Mouse (Mus musculus) liver, embryonic 16.5 days (tissue): ENCODE data around the gene Ror2. TPM values are rescaled to one million over a fixed set of nuclear protein-coding genes. Genes with fewer than 3 reads are reported as not detected.

Source experiments
- ATAC-seq: fragments of 200-750 bp; cut with Nextera tagmentation; 2 replicates; pipeline ENCODE4 v1.8.0; 2017; ENCODE audit warnings: low read depth, mild to moderate bottlenecking, moderate number of reproducible peaks, moderate library complexity
- H3K27ac ChIP-seq: fragments of 300-500 bp; sonication (generic); 2 replicates; pipeline ENCODE4 v1.5.1; 2014; ENCODE audit warnings: mild to moderate bottlenecking, low read length
- H3K27me3 ChIP-seq: fragments of 300-500 bp; sonication (generic); 2 replicates; pipeline ENCODE4 v1.6.1; 2014; ENCODE audit warnings: low read depth, low read length, mixed read lengths; ENCODE audit not compliant: control insufficient read depth, insufficient read depth
- H3K36me3 ChIP-seq: fragments of 300-500 bp; sonication (generic); 2 replicates; pipeline ENCODE4 v1.6.1; 2014; ENCODE audit warnings: mild to moderate bottlenecking; ENCODE audit not compliant: control insufficient read depth, insufficient read depth
- H3K4me1 ChIP-seq: fragments of 300-500 bp; sonication (generic); 2 replicates; pipeline ENCODE4 v1.6.1; 2014; ENCODE audit warnings: low read depth, low read length, mixed read lengths; ENCODE audit not compliant: control insufficient read depth
- H3K4me2 ChIP-seq: fragments of 300-500 bp; sonication (generic); 2 replicates; pipeline ENCODE4 v1.6.1; 2014; ENCODE audit warnings: low read depth, low read length, mixed read lengths
- H3K4me3 ChIP-seq: fragments of 300-500 bp; sonication (generic); 2 replicates; pipeline ENCODE4 v1.5.1; 2014; ENCODE audit warnings: low read depth, mild to moderate bottlenecking, low read length
- H3K9ac ChIP-seq: fragments of 300-500 bp; sonication (generic); 2 replicates; pipeline ENCODE4 v1.6.1; 2014; ENCODE audit warnings: low read depth, low read length
- H3K9me3 ChIP-seq: fragments of 300-500 bp; sonication (generic); replicated peaks from 2 replicates; pipeline ENCODE4 v1.6.1; 2016; ENCODE audit warnings: low read length; ENCODE audit not compliant: control insufficient read depth
- WGBS: fragments of 180-500 bp; shearing (Covaris S2); extraction: QIAGEN DNeasy Blood & Tissue Kit; methylation state at CpG from one replicate; pipeline ENCODE4 v1.1.7; 2014; ENCODE audit not compliant: insufficient replicate concordance; 5-methylcytosine and 5-hydroxymethylcytosine counted together
- polyA plus RNA-seq: library from polyadenylated mRNA; unstranded; fragments of >200 nt; fragmentation: Nextera tagmentation; extraction: Ambion mirVana; gene quantifications from 2 replicates; pipeline ENCODE4 v1.2.1, GENCODE M21; 2015

Gene Ror2
- polyA plus RNA-seq, 1 experiment from 2014 or later, result 0.24 TPM

DNA sequence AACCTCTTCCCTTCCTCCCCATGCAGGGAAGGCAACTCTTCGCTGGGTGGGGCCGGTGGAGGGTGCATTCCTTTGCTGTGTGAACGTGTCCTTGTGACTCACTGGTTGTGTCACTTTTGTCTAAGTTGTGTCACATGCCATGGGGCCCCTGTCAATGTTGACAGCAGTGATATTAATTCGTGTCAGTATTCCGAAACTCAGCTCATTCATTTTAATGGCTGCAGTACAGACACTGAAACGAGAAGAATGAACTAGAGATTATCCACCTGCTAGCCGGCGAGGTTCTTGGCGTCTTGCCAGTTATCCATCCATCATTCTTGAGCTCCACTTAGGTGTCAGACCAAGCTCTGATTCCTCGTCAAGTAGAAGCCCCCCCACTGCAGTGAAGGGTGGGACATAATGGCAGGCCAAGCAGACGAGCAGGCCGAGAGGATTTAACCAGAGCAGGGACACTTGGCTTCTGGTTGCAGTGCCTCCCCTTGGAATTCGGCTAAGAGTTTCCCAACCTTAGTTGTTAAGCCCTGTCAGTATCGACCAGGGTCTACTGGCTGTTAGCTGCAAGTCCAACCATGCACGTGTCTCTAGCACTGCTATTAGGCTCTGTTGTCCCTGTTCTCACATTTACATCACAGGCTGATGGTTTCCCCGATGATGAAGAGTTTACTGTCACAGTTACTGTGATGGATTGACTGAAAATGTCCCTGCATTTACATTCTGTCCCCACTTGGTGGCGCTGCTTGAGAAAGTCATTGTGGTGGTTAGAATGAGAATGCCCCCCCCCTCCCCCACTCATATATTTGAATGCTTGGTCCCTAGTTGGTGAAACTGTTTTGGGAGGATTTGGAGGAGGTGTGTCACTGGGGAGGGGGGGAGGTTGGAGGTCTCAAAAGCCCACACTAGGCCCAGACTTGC, 185.9 kb downstream of the Ror2 start:
- Histone ChIP-seq H3K9me3 (no peaks in the 10 kb centered on the region), H3K36me3 (no peaks in the 10 kb centered on the region), H3K27ac (no peak overlapping the region), H3K4me3 (no peak overlapping the region), H3K27me3 (no peaks in the 10 kb centered on the region), H3K9ac (no peak overlapping the region), H3K4me1 (no peaks in the 10 kb centered on the region; the same call in 1 of the 2 replicates), H3K4me2 (no peak overlapping the region)
- WGBS, result 50% methylated on average over 17 of the region's 17 CpGs
- ATAC-seq, result no peak

DNA sequence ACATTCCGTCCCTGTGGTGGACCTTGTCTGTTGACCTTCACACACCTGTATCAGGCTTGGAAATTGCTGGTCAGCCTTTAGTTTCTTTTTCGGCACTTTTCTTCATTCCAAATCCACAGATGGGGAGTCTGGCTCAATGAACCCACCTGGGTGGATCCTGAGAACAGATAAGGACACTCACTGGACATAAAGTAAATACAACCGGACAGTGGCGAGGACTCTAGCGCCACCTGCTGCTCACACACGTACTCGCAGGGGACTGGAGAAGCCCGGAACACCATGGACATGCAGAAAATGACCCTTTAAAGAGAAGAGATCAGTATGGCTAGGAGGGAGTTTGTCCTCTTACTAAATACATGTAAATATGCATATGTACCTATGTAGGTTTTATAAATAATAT, 189.3 kb downstream of the Ror2 start:
- Histone ChIP-seq H3K4me3 (no peak overlapping the region), H3K27ac (no peak overlapping the region), H3K4me2 (no peak overlapping the region), H3K9ac (no peak overlapping the region), H3K9me3 (no peaks in the 10 kb centered on the region), H3K36me3 (no peaks in the 10 kb centered on the region), H3K4me1 (no peaks in the 10 kb centered on the region; the same call in 1 of the 2 replicates), H3K27me3 (no peaks in the 10 kb centered on the region)
- WGBS, result 10% methylated on average over 8 of the region's 8 CpGs
- no peak for ATAC-seq

DNA sequence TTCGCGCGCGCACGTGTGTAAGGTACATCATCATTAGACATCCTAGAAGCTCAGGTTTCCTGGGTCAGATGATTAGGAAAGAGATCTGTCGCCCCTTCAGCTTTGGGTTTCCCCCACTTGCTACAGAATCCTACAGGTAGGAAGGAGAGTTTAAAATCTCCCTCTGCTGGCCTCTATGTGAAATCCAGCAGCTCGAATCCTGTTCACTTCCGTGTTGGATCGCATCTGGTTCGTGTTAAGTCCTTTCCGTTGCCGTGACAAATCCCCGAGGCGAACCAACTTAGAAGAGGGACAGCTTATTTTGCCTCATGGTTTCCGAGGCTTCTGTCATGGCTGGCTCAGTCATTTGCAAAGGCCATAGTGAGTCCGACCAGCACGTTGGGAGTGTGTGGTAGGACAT, 190.7 kb downstream of the Ror2 start:
- Histone ChIP-seq H3K27ac (no peak overlapping the region), H3K36me3 (no peaks in the 10 kb centered on the region), H3K4me3 (no peak overlapping the region), H3K27me3 (no peaks in the 10 kb centered on the region), H3K4me2 (no peak overlapping the region), H3K9ac (no peak overlapping the region), H3K4me1 (no peaks in the 10 kb centered on the region; the same call in 1 of the 2 replicates), H3K9me3 (no peaks in the 10 kb centered on the region)
- 71% methylated on average over 17 of the region's 17 CpGs for WGBS
- no peak for ATAC-seq

DNA sequence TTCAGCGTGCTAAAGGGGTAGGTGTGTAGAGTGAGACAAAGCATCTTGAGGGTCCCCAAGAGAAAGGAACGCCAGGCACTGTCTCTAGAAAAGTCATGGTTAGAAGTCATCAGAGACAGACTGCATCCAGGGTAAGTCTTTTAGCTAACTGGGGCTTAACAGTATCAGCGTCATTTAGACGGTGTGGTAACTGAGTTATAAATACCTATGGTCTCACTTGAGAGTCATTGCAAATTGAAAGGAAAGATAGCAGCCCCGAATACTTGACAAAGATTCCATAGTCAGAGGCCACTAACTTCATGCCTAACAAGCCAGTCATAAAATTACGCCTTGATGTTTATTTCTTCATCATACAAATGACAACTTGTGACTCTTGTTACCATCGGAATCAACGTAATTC, 191.3 kb downstream of the Ror2 start:
- Histone ChIP-seq H3K27ac (no peak overlapping the region), H3K9me3 (no peaks in the 10 kb centered on the region), H3K4me1 (no peaks in the 10 kb centered on the region; the same call in 1 of the 2 replicates), H3K9ac (no peak overlapping the region), H3K27me3 (no peaks in the 10 kb centered on the region), H3K4me3 (no peak overlapping the region), H3K36me3 (no peaks in the 10 kb centered on the region), H3K4me2 (no peak overlapping the region)
- WGBS, result 65% methylated on average over 8 of the region's 8 CpGs
- ATAC-seq, result no peak

DNA sequence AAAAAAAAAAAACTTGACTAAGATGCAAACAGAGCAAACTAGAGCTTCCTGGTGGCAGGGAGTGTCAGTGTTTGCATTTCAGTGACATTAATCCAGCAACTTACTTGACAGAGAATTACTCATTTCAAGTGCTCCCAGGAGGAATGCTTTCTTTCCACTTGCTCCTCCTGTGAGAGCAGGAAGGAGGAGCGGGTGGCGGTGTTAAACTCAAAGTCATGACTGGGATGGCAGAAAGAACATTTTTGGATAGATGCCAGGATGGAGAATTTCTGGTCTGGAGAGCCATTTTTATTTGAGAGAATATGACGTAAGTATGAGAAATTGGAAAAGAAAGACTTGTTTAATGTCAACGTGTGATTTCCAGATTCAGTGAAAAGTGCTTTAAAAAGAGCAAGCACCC, 192.5 kb downstream of the Ror2 start:
- no peak overlapping the region for H3K9ac ChIP-seq
- no peaks in the 10 kb centered on the region for H3K9me3 ChIP-seq
- 67% methylated on average over 4 of the region's 4 CpGs for WGBS
- H3K27me3 ChIP-seq, result no peaks in the 10 kb centered on the region
- H3K4me2 ChIP-seq, result no peak overlapping the region
- no peaks in the 10 kb centered on the region for H3K36me3 ChIP-seq
- H3K27ac ChIP-seq, result no peak overlapping the region
- H3K4me1 ChIP-seq, result no peaks in the 10 kb centered on the region; the same call in 1 of the 2 replicates
- H3K4me3 ChIP-seq, result no peak overlapping the region
- ATAC-seq, result no peak

DNA sequence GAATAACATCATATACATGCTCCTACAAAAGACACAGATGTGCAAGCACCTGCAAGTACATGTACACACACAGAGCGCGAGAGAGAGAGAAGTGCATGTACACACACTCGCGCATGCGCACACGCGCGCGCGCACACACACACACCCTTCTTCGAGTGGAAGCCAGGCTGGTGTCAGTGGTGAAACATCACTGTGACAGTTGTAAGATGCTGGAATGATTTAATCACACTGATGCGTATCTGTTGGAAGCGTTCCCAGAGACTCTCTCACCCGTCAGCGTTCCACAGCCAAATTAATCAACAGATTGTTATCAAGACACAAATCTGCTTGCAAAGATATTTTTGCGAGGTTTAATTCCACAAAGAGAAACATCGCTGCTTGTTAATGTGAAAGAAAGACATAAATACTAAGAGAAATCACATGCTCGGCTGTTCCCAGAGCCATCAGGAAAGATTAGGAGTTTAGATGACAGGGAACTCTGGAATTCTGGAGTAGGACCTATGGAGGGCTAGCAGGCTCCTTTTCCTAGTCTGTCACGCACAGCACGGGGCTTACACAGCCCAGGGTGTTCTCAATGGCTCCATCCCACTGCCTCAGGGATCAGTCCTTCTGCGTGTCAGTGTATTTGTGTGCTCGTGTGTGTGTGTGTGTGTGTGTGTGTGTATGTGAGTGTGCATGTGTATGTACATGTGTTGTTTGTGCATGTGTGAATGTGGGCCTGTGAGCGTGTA, 199.2 kb downstream of the Ror2 start:
- Histone ChIP-seq H3K27me3 (no peaks in the 10 kb centered on the region), H3K9me3 (no peaks in the 10 kb centered on the region), H3K27ac (no peak overlapping the region), H3K4me2 (no peak overlapping the region), H3K4me1 (no peaks in the 10 kb centered on the region), H3K4me3 (no peak overlapping the region), H3K36me3 (no peaks in the 10 kb centered on the region), H3K9ac (no peak overlapping the region)
- 81% methylated on average over 23 of the region's 23 CpGs for WGBS
- no peak for ATAC-seq

DNA sequence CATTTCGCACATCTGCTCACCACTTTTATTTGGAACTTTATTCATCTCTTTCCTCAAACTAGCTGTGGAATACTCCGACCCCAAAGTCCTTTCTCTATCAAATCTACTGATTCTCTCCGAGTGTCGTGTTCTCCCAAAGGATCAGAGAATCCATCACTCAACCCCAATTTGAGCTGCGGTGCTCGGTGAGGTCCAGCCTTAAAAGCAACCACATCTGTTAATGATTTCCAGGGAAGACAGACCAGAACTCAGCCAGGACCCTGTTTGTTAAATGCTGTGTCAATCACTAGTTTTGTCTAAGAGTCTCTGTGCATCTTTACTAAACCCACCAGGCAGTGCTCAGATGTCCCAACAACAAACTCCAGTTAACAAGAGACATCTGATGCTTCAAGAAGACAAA, 204.1 kb downstream of the Ror2 start:
- no peaks in the 10 kb centered on the region for H3K36me3 ChIP-seq
- no peaks in the 10 kb centered on the region for H3K9me3 ChIP-seq
- H3K27ac ChIP-seq, result no peak overlapping the region
- no peaks in the 10 kb centered on the region for H3K4me1 ChIP-seq
- ATAC-seq, result no peak
- WGBS, result 66% methylated on average over 6 of the region's 6 CpGs
- no peaks in the 10 kb centered on the region for H3K27me3 ChIP-seq
- H3K9ac ChIP-seq, result no peak overlapping the region
- H3K4me3 ChIP-seq, result no peak overlapping the region
- no peak overlapping the region for H3K4me2 ChIP-seq

DNA sequence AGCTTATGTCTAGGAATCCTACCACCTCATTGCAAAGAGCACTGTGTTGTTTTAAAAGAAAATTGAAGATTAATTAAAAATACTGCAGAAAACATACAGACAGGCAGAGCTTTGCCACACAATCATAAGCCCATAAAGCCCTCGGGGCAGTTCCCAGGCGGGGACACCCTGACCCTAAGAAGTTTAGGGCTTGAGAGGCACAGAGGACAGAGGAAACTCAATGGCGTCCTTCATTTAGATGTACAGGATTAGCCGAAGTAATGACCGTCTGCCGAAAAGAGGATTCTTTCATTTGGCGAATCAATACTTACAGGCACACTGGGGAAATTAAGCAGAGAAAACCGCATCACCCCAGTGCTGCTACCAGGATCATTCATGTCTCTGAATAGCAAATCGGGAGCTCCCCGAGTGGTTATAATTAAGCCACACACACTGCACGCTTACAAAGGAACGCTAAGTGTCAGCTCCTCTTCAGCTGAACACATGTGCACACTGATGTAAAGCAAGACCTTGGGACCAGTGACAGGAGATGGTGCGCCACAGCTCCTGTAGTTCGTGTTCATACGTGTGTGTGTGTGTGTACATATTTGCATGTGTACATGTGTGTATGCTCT, 208.1 kb downstream of the Ror2 start:
- Histone ChIP-seq H3K36me3 (no peaks in the 10 kb centered on the region), H3K4me2 (no peak overlapping the region), H3K4me3 (no peak overlapping the region), H3K9me3 (no peaks in the 10 kb centered on the region), H3K27ac (no peak overlapping the region), H3K4me1 (no peaks in the 10 kb centered on the region), H3K9ac (no peak overlapping the region), H3K27me3 (no peaks in the 10 kb centered on the region)
- no peak for ATAC-seq
- 76% methylated on average over 15 of the region's 15 CpGs for WGBS

DNA sequence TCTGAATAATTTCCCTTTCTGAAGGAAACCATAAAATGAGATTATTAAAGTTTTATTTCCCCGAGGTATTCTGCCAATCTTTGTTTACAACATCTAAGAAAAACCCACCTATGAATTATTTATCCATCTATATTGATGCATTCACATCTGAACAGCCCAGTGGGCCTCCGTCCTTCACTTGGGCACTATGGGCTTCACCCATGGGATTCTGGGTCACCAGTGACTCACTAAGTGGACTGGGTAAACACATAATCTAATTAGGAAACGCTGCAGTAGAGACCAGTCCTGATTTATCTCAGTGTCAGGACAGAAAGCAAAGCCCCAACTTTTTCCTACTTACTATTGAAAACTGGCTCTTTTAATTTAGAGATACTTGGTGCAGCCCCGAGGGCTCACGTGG, 210.9 kb downstream of the Ror2 start:
- H3K4me1 ChIP-seq, result no peaks in the 10 kb centered on the region
- no peak overlapping the region for H3K4me2 ChIP-seq
- H3K27me3 ChIP-seq, result no peaks in the 10 kb centered on the region
- 55% methylated on average over 5 of the region's 5 CpGs for WGBS
- H3K9ac ChIP-seq, result no peak overlapping the region
- H3K9me3 ChIP-seq, result no peaks in the 10 kb centered on the region
- H3K36me3 ChIP-seq, result no peaks in the 10 kb centered on the region
- no peak overlapping the region for H3K27ac ChIP-seq
- no peak for ATAC-seq
- no peak overlapping the region for H3K4me3 ChIP-seq
